Mouse (Mus musculus) testis, postnatal 10 days (tissue): ENCODE results near the gene Ubl4b.

Experiments used
- DNase-seq: peaks from one replicate; pipeline ENCODE4 v3.0.0; 2021; ENCODE audit warnings: low spot score

The Ubl4b gene

DNA sequence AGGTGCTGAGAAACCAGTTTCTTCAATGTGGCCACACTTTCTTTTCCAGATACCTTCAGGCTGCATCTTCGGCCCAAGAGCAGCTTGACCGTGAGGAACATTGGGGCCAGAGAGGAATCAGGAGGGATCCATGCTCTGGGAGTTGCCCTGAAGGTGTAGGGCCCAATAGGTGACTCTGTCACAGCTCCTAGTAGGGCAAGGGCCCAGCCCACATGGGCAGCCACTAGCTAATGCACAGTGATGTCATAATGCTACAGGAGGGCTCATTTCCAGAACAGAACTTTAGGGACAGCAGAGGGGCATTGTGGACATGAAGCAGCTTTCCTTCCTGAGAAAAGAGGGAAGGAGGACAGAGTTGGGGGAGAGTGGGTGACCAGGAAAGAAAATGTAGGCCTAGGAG lies at the start of gene Ubl4b:
Gene Ubl4b, minus strand, starts transcription at position 232 of the 400 bp plus-strand sequence.
- DNase-seq: no peak

DNA sequence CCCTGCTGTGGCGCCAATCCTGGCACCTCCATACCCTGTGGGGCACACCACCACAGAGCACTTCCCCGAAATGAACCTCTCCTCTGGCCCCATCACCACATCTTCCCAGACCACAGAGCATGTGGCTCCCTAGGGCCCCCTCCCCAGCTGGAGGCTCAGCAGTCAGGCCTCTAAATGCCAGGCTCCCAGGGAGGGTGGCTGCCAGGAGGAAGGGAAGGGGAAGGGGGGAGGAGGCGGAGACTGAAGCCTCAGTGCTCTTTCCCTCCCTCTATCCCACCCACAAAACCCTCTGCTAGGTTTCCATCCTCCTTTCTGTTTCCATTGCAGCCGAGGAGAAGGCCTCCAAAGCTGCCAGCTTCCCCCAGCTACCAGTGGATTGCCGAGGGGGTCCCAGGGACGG lies 45.3 kb upstream of the Ubl4b start:
- DNase-seq: no peak

DNA sequence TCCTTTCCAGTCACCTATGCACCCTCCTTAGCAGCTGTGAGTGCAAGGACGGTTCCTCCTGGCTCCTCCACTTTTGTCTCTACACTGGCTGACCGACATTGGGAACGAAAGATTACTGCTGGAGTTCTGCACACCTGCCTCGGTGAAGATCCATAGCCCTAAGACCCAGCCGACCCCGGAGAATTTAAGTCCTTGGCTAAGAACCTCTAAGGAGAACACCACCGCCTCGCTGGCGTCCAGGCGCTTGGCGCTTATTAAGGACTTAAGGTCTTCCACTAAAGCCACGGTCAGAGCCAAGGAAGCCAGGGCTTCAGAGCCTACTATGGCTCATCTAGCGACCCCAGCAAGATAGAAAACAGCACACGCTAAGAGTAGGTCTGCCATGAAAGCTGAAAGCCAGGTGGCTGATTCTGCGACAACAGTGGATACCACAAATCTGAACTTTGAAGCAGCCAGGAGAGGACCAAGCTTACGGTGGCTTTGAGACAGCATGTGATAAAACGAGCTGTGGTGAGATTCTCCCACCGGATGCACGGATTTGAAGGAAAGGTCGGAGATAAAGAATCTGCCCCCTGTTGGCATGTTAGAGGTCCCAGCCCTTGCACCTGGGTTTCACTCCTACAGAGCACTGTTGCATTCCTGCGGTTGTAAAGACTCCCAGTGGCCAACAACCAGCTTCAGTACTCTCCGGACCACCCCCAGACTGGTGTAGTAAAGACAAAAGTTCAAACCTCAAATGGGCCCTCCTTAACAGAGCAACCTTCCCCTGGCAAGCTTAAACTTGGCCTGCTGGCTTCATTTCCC lies 42.9 kb upstream of the Ubl4b start:
- DNase-seq: no peak

DNA sequence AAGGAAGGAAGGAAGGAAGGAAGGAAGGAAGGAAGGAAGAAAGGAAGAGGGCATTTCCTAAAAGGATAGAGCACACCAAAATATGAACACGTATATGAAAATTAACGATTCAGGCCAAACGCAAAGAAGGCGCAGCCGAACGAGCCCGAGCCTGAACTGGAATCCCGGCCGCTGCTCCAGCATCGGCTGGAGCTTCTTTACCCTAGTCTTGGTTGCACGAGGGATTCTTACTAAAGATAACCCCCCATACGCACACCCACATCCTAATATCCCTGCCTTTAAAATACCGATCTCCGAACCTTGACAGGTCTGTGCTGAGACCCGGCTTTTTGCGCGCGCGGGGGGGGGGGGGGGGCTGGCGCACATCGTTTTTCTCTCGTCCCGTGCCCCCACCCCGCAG lies 42.3 kb upstream of the Ubl4b start:
- no peak for DNase-seq

DNA sequence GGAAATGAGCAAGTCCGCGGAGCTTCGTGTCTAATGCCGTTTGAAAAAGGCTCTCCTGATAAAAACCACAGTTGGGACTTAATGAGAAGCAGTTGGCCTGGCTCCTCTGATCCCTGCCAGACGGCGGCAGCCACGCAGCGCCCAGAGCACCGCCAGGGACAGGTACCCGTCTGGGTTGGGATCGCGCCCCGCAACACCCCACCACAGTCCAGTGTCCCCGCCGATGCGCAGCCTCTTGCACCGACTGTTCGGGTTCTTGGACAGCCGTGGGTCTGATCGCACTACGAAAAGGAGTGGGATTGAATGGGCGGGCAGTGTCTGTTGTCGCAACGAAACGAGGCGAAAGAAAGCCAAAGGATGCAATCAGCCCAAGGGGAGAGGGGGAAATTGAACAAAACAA lies 41.7 kb upstream of the Ubl4b start:
- no peak for DNase-seq

DNA sequence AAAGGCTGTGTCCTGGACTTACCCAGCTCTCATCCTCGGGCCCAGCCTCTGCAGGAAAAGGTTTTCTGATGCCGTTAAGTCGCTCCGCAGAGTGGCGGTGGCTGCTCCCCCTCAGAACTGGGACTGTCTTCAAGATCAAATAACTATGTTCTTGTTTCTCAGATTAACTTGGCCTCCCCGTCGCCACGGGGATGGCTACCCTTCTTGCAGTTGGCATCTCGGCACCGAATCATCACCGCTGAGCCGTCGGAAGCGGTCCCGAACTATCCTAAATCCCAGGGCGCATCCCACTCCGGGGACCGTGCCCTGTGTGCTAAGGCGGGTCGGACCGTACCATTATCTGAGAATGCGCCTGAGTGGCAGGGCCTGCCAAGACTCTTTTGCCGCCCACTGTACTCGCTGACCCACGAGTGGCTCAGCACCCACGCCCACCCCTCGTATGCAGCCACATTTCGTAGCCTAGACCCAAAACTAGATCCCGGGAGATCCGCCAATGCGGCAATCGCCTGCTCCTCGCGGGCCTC lies 41.1 kb upstream of the Ubl4b start:
- DNase-seq: no peak

DNA sequence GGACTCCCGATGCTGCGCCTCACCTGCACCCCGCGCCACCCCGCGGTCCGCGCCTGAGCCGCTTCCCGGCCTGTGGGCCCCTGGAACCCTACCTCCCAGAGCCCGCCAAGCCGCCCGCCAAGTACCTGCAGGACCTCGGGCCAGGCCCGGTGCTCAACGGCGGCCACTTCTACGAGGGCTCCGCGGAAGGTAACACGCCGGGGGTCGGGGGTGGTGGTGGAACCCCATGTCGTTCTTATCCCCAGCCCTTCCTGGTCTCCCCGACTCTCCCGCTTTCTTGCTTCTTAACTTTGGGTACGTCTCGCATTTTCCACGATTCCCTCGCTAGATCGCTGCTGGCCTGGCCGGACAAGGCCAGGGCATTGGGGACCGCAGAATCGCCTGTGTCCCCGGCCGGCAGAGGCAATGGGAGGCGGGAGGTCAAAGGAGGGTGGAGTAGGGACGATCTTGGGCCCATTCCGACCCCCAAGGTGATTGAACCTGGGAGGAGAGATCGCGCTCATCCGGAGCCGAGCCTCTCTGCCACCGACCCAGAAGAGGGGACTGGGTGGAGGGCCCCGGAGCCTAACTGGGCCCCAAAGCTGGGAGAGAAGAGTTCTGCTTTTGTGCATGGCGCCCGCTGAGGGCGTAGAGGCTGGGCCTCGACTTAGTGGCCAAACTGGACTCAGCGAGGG lies 40.5 kb upstream of the Ubl4b start:
- DNase-seq: no peak

DNA sequence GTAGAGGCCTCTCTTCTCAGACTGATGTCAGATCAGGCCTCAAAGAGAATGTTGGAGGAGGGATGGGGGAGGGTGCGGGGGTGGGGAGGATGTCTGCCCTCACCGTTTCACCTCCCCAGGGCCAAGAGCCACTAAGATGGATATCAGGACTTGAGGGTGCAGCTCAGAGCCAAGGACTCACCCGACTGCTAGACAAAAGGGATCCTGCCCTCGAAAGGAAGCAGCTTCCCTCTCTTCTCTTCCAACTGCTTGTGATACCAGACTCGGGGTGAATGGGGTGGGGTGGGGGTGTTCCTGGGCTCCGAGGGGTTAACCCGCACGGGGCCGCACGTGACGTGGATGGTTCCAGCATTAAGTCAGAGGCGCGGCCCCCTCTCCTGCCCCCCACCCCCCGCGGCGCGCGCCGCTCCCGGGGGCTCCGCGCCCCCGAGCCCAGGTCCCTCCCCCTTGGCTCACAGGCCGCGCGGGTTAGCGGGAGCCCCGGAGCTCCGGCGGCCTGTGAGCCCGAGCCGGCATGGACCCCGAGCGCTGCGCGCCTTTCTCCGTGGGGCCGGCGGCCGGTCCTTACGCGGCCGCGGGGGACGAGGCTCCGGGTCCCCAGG lies 39.9 kb upstream of the Ubl4b start, which contains the start of gene Alx3:
Gene Alx3, plus strand, starts transcription at position 370 of the 602 bp plus-strand sequence.
- DNase-seq: no peak

DNA sequence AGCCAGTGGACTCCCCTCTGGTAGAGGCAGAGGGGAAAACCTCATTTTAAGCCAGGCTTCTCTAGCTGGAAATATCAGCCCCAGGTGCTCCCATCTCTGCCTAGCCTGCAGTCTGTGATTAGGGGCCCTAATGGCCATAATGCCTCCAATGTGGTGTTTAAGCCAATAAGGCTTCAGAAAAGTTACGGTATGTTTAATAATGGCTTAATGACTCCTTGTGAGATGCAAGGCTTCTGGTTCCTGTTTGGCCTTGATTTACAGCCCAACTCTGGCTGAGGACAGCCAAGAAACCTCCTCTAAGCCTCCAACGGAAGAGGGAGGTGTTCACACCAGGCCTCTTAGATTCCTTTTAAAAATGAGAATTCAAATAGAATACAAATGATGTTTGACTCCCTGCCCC lies 38.8 kb upstream of the Ubl4b start:
- no peak for DNase-seq

DNA sequence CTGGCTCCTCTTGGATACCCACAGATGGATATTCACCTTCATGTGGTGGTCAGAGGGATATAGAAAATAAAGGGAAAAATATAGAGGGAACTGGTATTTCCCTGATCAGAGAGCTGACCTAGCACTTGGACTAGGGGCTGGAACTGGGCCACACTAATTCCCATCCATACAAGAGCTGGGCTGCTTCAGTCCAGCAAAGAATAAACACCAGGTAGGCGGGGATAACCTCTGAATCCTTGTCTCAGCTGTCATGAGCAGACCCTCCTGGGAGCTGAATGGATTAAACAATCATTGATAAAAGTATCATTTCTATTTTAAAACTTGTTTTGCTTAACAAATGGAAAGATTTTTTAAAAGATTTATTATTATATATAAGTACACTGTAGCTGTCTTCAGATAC lies 36.7 kb upstream of the Ubl4b start:
- DNase-seq: no peak

DNA sequence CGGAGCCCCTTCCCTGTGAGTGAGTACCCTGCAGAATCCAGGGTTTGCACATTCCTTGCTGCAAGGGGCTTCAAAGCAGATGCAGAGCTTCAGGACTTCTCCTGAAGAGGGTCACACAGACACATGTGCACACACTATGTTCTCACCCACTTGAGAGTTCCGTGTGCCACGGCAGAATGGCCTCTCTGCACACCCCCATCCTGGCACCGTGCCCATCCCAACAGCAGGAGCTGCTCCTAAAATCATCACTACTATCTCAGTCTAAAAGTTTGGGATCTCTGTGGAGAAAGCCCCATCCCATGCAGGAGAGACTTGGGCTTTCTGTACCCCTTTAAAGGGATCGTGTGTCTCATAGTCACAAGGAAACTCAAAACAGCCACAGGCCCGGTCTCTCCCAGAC lies 31.6 kb upstream of the Ubl4b start:
- peak; percentile 66 for DNase-seq

DNA sequence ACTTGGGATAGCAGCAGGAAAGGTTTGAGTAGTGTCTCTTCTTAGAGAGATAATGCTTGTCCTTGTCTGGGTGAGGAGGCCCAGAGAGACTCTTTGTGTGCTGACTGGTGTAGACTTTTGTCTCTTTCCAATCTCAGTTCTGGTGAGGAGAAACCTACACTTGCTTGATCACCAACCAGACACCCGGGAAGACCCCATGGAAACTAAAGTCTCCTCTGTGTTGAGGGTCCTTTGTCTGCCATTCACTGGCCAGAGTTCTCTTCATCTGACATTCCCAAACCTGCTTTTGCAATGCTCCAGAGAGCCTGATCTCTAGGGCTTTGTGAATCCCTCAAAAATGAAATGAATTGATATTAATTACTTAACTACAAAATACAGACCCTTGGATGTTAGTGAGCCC lies 29.0 kb upstream of the Ubl4b start:
- DNase-seq: no peak

DNA sequence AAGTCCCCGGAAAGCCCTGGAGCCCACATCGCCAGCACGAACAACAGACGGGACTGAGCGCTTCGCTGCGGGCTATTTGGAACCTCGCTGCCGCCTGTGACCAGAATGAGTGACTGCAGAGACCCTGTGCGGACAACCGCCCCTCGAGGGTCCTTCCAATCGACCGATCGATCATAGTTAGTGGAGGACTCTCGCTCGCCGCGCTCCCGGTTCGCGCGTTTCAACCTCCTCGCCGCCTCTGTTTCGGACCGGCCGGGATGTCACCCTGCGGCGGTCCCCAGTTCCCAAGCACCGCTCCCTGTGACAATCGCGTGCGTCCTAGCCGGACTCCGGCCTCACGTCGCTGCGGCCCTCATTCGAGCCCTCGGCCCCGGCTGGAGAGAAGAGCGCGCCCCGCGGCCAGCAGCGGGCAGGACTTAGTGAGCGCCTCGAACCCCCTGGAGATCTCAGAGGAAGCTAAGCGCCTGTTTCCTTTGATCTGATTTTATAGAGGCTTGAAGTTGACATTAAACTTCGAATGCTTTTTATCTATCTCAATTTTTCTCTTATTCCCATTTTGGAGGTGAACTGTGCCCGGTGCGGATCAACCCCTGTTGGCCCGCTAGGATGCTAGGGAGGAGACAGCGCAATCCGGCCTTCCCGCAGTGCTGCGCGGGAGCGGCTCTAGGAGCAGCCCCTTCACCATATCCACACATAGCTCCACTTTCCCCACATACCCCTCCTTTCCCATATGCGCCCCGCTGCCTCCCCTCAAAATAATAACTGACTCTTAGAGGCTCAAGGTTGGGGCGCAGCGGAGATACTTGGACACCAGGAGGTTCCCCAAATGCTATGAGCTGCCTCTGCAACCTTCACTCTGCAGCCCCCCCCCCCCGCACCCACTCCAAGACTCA lies 28.2 kb upstream of the Ubl4b start:
- DNase-seq: no peak

DNA sequence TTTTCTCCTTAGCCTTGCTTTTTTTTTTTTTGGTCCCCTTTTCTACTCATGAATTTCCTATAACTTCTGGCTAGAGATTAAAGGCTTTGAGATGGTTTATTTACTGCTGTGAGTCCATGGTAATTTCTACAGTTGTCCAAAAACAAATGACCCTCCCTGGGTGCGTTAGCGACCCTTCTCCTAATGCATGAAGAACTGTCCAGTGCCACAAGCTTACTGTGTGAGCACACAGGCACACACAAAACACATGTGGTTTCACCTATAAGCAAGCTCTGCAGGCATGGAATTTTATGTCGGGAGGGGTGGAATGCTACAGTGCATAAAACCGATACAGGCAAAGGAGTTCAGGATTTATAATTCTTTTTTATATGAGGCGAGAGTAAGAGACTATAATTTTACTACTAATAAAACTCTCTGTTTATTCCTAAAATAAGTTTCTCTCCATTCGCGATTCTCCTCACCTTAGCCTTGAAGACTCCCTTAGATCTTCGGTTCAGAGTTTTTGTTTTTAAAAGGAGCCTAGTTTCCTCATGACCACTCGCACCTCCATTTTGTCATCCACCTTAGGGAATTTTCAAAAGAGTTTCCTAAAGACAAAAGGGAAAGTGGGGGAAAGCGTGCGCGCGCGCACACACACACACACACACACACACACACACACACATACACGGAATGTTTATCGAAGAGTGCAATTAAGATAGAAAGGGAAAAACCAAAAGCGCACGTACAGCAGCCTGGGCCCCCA lies 27.4 kb upstream of the Ubl4b start:
- no peak for DNase-seq

DNA sequence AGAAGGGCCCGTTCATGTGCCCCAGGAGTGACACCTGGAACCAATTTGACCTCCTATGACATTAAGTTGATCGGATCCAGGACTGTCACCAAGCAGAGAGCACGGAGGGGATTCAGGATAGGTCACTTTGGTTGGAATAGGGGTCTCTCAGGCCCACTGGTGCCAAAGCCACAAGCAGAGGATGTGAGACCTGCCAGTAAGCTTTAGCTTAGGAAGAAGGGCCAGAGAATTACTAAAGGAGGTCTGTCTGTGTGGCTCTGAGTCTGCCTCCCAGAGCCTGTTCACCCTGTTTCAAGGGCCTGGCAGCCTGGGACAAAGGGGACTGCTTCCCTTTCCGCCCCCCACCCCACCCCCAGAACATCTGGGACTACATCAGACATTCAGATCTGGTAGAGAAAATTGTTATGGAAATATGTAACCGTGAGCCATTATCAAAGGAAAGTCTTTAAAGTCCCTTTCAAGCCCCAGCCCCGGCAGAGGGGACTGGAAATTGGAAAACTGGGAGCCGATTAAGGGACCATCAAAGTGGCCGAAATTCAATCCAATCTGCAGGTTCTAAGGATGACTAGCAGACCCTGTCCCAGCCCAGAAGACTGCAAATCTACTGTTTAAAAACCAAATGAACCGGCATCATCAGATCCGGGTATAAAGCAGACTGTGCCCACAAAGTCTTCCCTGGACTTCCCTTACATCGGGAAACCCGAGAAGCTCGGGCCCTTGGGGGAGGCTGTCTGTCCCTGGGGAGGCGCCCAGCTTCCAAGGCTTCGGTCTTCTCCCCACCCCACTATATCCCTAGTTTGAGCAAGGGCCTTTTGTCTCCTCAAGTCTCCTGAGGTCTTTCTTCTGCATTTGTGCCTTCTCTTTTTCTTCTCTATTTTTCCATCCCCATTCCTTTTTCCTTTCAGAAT lies 26.5 kb upstream of the Ubl4b start:
- no peak for DNase-seq

DNA sequence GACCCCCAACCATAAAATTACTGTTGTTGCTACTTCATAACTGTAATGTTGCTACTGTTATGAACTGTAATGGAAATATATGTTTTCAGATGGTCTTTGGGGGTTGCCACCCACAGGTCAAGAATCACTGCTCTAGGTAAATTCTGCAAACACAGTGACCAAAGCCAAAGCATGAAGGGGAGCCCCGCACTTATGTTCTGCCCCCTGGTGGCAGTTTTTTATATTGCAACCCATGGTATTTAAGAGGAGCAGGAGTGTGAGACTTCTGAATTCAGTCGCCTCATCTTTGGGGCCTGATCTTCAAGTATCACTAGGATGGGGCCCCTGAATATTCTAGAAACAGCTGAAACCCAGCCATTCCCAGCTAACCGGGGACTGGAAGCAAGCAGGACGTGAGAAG lies 24.6 kb upstream of the Ubl4b start:
- DNase-seq: peak; percentile 86

DNA sequence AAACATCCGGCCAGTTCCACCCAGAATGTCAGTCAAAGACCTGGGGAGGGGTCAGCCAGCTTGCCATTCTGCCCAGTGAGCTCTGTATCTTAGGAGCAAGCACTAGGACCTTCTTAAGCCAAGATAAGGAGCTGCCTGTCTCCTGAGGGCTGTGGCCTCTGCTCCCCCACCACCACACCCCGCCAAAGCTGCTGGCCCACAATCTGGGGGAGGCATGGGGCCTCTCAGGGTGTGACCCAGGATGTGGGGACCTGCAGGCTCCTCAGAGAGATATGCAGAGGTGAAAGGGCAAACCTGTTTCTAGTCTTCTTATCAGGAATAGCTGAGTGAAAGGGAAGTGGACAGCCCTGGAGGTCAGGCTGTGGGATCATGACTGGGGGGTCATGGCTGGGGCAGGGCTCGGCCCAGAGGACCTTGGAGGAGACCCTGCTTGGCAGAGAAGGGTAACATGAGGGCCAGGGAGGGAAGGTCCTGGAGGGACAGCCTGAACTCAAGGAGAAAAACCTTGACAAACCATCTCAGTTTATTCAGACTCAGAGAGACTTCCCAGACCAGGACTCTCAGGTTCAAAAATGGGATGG lies 23.0 kb upstream of the Ubl4b start:
- DNase-seq: no peak

DNA sequence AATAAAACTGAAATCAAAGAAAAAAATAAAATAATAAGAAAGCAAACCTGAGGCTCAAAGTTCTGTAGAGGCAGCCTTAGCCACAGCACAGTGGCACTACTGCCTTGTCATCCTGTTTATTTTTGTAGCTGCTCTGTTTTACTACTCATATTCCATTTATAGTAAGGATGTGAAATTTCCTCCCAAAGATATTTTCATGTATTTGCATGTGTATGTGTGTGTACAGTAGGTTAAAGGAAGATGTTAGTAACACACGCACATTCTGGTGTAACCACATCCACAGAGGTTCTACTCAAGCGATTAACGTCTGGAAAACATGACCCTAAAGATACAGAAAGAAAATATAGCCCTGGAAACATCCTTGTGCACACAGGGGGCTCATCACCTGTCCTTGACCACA lies 21.9 kb upstream of the Ubl4b start:
- no peak for DNase-seq

DNA sequence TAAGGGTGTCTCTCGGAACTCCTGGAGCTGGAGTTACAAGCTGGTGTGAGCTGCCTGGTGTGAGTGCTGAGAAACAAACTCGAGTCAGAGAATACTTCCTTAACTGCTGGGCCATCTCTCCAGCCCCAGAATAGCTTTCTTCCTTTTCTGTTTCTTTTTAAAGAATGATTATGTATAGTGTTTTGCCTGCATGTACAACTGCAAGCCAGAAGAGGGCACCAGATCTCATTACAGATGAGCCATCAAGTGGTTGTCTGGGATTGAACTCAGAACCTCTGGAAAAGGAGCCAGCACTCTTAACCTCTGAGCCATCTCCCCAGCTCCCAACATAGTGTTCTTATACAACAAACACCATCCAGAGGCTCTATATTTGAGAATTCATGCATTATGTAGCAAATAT lies 16.3 kb upstream of the Ubl4b start:
- DNase-seq: no peak

DNA sequence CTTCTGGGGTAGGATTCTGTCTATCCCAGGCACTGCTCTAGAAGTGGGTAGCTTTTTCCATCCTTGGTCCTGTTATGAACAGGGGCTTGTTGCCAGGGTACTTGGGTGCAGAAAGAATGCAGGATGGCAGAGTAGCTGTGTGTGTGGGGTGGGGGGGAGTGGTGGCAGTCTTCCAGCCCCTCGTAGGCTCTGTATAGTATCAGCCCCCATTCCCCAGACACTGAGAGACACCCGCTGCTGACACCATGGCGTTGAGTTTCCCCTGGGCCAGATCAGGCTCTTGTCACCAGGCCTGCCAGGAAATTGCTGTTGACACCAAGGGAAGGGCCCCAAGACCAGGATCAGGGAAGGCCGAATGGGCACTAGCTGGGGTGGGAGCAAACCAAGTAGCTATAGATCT lies 13.8 kb upstream of the Ubl4b start:
- DNase-seq: no peak
